Mouse (Mus musculus) lung, postnatal 0 days (tissue): ENCODE measurements around the gene Nat8f4. TPM values are rescaled to one million over a fixed set of nuclear protein-coding genes. Genes with fewer than 3 reads are reported as not detected.
A peak's percentile ranks its signal among the peaks of the same experiment; 100 is the strongest.
"Not testable (repeated sequence)": the region's sequence is repeated elsewhere in the genome, so short reads cannot be mapped to it uniquely, and the experiment has no call there.

Experiments used
- ATAC-seq: fragments of 200-750 bp; cut with Nextera tagmentation; 2 replicates; pipeline ENCODE4 v1.8.0; 2017; ENCODE audit warnings: moderate library complexity
- DNase-seq: peaks from one replicate; pipeline ENCODE4 v3.0.0-alpha.2; 2016; ENCODE audit warnings: low spot score
- H3K27ac ChIP-seq: fragments of 300-500 bp; sonication (generic); 2 replicates; pipeline ENCODE4 v1.5.1; 2014; ENCODE audit warnings: antibody characterized with exemption, mild to moderate bottlenecking, low read length, mixed read lengths
- H3K27me3 ChIP-seq: fragments of 300-500 bp; sonication (generic); replicated peaks from 2 replicates; pipeline ENCODE4 v1.6.1; 2014; ENCODE audit warnings: low read length, mixed read lengths; ENCODE audit not compliant: insufficient read depth
- H3K36me3 ChIP-seq: fragments of 300-500 bp; sonication (generic); 2 replicates; pipeline ENCODE4 v1.6.1; 2014; ENCODE audit warnings: low read length, mixed read lengths; ENCODE audit not compliant: insufficient read depth
- H3K4me1 ChIP-seq: fragments of 300-500 bp; sonication (generic); 2 replicates; pipeline ENCODE4 v1.6.1; 2014; ENCODE audit warnings: antibody characterized with exemption, low read depth, low read length, mixed read lengths; ENCODE audit not compliant: insufficient read depth
- H3K4me2 ChIP-seq: fragments of 300-500 bp; sonication (generic); replicated peaks from 2 replicates; pipeline ENCODE4 v1.6.1; 2014; ENCODE audit warnings: low read depth, mild to moderate bottlenecking, low read length, moderate library complexity, mixed read lengths
- H3K4me3 ChIP-seq: fragments of 300-500 bp; sonication (generic); 2 replicates; pipeline ENCODE4 v1.5.1; 2014; ENCODE audit warnings: low read depth, low read length
- H3K9ac ChIP-seq: fragments of 300-500 bp; sonication (generic); replicated peaks from 2 replicates; pipeline ENCODE4 v1.6.1; 2014; ENCODE audit warnings: low read depth, mild to moderate bottlenecking
- H3K9me3 ChIP-seq: fragments of 300-500 bp; sonication (generic); 2 replicates; pipeline ENCODE4 v1.6.1; 2016; ENCODE audit warnings: low read length, mixed read lengths
- CTCF ChIP-seq: IDR thresholded peaks from 2 replicates; pipeline ENCODE4 v1.5.1; 2016; ENCODE audit warnings: antibody characterized with exemption, mild to moderate bottlenecking
- EP300 ChIP-seq: IDR thresholded peaks from 2 replicates; pipeline ENCODE4 v1.6.1; 2016; ENCODE audit warnings: antibody characterized with exemption, mild to moderate bottlenecking, control low read depth
- WGBS: fragments of 180-500 bp; shearing (Covaris S2); extraction: QIAGEN DNeasy Blood & Tissue Kit; methylation state at CpG from one replicate; pipeline ENCODE4 v1.1.7; 2014; 5-methylcytosine and 5-hydroxymethylcytosine counted together
- polyA plus RNA-seq: library from polyadenylated mRNA; unstranded; fragments of >200 nt; fragmentation: Nextera tagmentation; extraction: Ambion mirVana; gene quantifications from 2 replicates; pipeline ENCODE4 v1.2.1, GENCODE M21; 2015

Nat8f4 gene
- polyA plus RNA-seq, 1 experiment from 2014 or later, result 2.6 TPM

- TF ChIP-seq CTCF, result no peak
- TF ChIP-seq EP300, result no peak
- H3K27ac ChIP-seq, result peak overlapping the region; percentile 87; the same call in 1 of the 2 replicates
- WGBS, result 76% methylated on average over 6 of the region's 6 CpGs
- H3K36me3 ChIP-seq, result no peaks in the 10 kb centered on the region
- peak overlapping the region; percentile 64; the same call in 1 of the 2 replicates for H3K4me3 ChIP-seq
- ATAC-seq, result no peak
- H3K27me3 ChIP-seq, result no peaks in the 10 kb centered on the region
- DNase-seq, result no peak
- H3K4me2 ChIP-seq, result peak overlapping the region; percentile 88
- H3K9ac ChIP-seq, result peak overlapping the region; percentile 64
- H3K9me3 ChIP-seq, result no peaks in the 10 kb centered on the region
- H3K4me1 ChIP-seq, result peaks cover 4% of the 10 kb centered on the region; the same call in 1 of the 2 replicates
Measured at GRCm38 (mm10) chr6:85916596-85916995, 11.9 kb upstream of the Nat8f4 start.

GRCm38 (mm10) chr6:85915539-85916513 is 11.1 kb upstream of the Nat8f4 start, which contains the start of gene Nat8f1:
Gene Nat8f1 (minus strand): TSS chr6:85915687.
- peak within 1 kb of the TSS; percentile 88 for H3K4me2 ChIP-seq
- not testable (repeated sequence) for H3K36me3 ChIP-seq, H3K4me1 ChIP-seq, H3K27me3 ChIP-seq, H3K9me3 ChIP-seq
- H3K9ac ChIP-seq, result peak within 1 kb of the TSS; percentile 64
- TF ChIP-seq CTCF (peak; percentile 75), EP300 (0 out of 2 replicates have a peak, but pooled peaks have one; percentile 23)
- peak within 1 kb of the TSS; percentile 64 for H3K4me3 ChIP-seq
- under 1% methylated on average over 50 of the region's 61 CpGs for WGBS
- DNase-seq (peak; percentile 95), ATAC-seq (peak; percentile 96)
- H3K27ac ChIP-seq, result peak within 1 kb of the TSS; percentile 87

- Histone ChIP-seq H3K9me3 (no peaks in the 10 kb centered on the region), H3K27ac (peak overlapping the region; percentile 87), H3K36me3 (no peaks in the 10 kb centered on the region), H3K9ac (peak overlapping the region; percentile 64), H3K4me2 (peak overlapping the region; percentile 88), H3K4me3 (peak overlapping the region; percentile 64), H3K4me1 (peaks cover 4% of the 10 kb centered on the region; the same call in 1 of the 2 replicates), H3K27me3 (no peaks in the 10 kb centered on the region)
- ATAC-seq (no peak), DNase-seq (no peak)
- TF ChIP-seq CTCF, result no peak
- TF ChIP-seq EP300, result no peak
- WGBS, result 2% methylated on average over 11 of the region's 11 CpGs
Measured at GRCm38 (mm10) chr6:85915141-85915538, 10.5 kb upstream of the Nat8f4 start.

GRCm38 (mm10) chr6:85911587-85911986 is 6.9 kb upstream of the Nat8f4 start, which contains the start of gene Tprkb:
Gene Tprkb (plus strand): TSS chr6:85911865.
- Histone ChIP-seq H3K4me1 (peaks cover 4% of the 10 kb centered on the region; the same call in 1 of the 2 replicates), H3K27me3 (no peaks in the 10 kb centered on the region), H3K4me3 (no peak within 1 kb of the TSS), H3K36me3 (no peaks in the 10 kb centered on the region), H3K4me2 (no peak within 1 kb of the TSS), H3K27ac (no peak within 1 kb of the TSS), H3K9me3 (no peaks in the 10 kb centered on the region), H3K9ac (no peak within 1 kb of the TSS)
- peak; percentile 32 for DNase-seq
- 71% methylated on average over 3 of the region's 3 CpGs for WGBS
- ATAC-seq, result no peak
- TF ChIP-seq EP300 (no peak), CTCF (no peak)

- ATAC-seq (no peak), DNase-seq (no peak)
- H3K9ac ChIP-seq, result no peak overlapping the region
- WGBS, result 97% methylated on average over 1 of the region's 1 CpGs
- no peak overlapping the region for H3K27ac ChIP-seq
- no peaks in the 10 kb centered on the region for H3K4me1 ChIP-seq
- H3K4me2 ChIP-seq, result no peak overlapping the region
- H3K27me3 ChIP-seq, result no peaks in the 10 kb centered on the region
- H3K36me3 ChIP-seq, result no peaks in the 10 kb centered on the region
- no peaks in the 10 kb centered on the region for H3K9me3 ChIP-seq
- TF ChIP-seq CTCF, result no peak
- no peak for TF ChIP-seq EP300
- no peak overlapping the region for H3K4me3 ChIP-seq
Measured at GRCm38 (mm10) chr6:85909704-85910103, 5.0 kb upstream of the Nat8f4 start.

- no peaks in the 10 kb centered on the region for H3K9me3 ChIP-seq
- no peak for ATAC-seq
Measured at GRCm38 (mm10) chr6:85908341-85908740, 3.7 kb upstream of the Nat8f4 start.

GRCm38 (mm10) chr6:85906911-85907351 is 2.2 kb upstream of the Nat8f4 start:
- 71% methylated on average over 2 of the region's 2 CpGs for WGBS
- not testable (repeated sequence) for H3K4me2 ChIP-seq, H3K4me1 ChIP-seq, DNase-seq, ATAC-seq, H3K4me3 ChIP-seq, H3K9ac ChIP-seq, H3K36me3 ChIP-seq, H3K9me3 ChIP-seq, H3K27ac ChIP-seq, H3K27me3 ChIP-seq

More at GRCm38 (mm10) chr6:85908341-85908740, 3.7 kb upstream of the Nat8f4 start:
- Histone ChIP-seq H3K4me1 (no peaks in the 10 kb centered on the region), H3K4me3 (no peak overlapping the region), H3K27me3 (no peaks in the 10 kb centered on the region), H3K9ac (no peak overlapping the region), H3K4me2 (no peak overlapping the region), H3K36me3 (no peaks in the 10 kb centered on the region), H3K27ac (no peak overlapping the region)
- TF ChIP-seq EP300 (no peak), CTCF (no peak)
- 42% methylated on average over 3 of the region's 3 CpGs for WGBS
- no peak for DNase-seq
